Mouse (Mus musculus) ovary, postnatal 10 days (tissue): Measurements from ENCODE around the gene Olfr714.
"Not testable (repeated sequence)": the region's sequence is repeated elsewhere in the genome, so short reads cannot be mapped to it uniquely, and the experiment has no call there.

Experiments
- DNase-seq: peaks from one replicate; pipeline ENCODE4 v3.0.0; 2022; ENCODE audit warnings: low spot score

Gene Olfr714

GRCm38 (mm10) chr7:107070681-107071080 lies at the start of gene Olfr714:
Gene Olfr714 (plus strand): TSS chr7:107070981.
- no peak for DNase-seq

GRCm38 (mm10) chr7:107030874-107031273 lies 39.9 kb upstream of the Olfr714 start, which contains the start of gene Olfr713:
Gene Olfr713 (plus strand): TSS chr7:107031174.
- no peak for DNase-seq

GRCm38 (mm10) chr7:107039934-107040563 lies 30.7 kb upstream of the Olfr714 start:
- no peak for DNase-seq

- DNase-seq = no peak
Measured at GRCm38 (mm10) chr7:107043136-107043535, 27.6 kb upstream of the Olfr714 start.

- no peak for DNase-seq
Measured at GRCm38 (mm10) chr7:107044407-107044806, 26.4 kb upstream of the Olfr714 start.

- no peak for DNase-seq
Measured at GRCm38 (mm10) chr7:107045833-107046232, 24.9 kb upstream of the Olfr714 start.

- DNase-seq = no peak
Measured at GRCm38 (mm10) chr7:107047578-107047977, 23.2 kb upstream of the Olfr714 start.

- no peak for DNase-seq
Measured at GRCm38 (mm10) chr7:107092920-107093319, 22.1 kb downstream of the Olfr714 start, which contains the start of gene Olfr17. Gene Olfr17 (plus strand): TSS chr7:107093220.

GRCm38 (mm10) chr7:107110269-107110668 lies 39.5 kb downstream of the Olfr714 start, which contains the start of gene Olfr715b:
Gene Olfr715b (minus strand): TSS chr7:107110369.
- DNase-seq = not testable (repeated sequence)
